Mouse (Mus musculus): ENCODE measurements around the gene Fat1. TPM values are rescaled to one million over a fixed set of nuclear protein-coding genes. Genes with fewer than 3 reads are reported as not detected.

Fat1 gene
- 0.73 and 0.78 TPM in 2 replicates for polyA plus RNA-seq (2015; fragmentation: Nextera tagmentation; extraction: Ambion mirVana)

- no peaks in the 10 kb centered on the region; the same call in 1 of the 2 replicates for H3K9me3 ChIP-seq (ENCODE audit: low read length)
- ATAC-seq: no peak
- H3K4me3 ChIP-seq (ENCODE audit: low read depth, low read length): peak within 1 kb of the TSS; percentile 35
- no peak within 1 kb of the TSS for H3K27ac ChIP-seq (ENCODE audit: low read depth)
- DNase-seq: peak; percentile 71
- H3K36me3 ChIP-seq (replicated peaks; ENCODE audit: insufficient read depth, low read length): no peaks in the 10 kb centered on the region
- WGBS (ENCODE audit: insufficient replicate concordance): under 1% methylated on average over 49 of the region's 49 CpGs
- peaks cover 49% of the 10 kb centered on the region for H3K27me3 ChIP-seq (ENCODE audit: insufficient read depth, low read length)
- peak within 1 kb of the TSS; percentile 80 for H3K4me2 ChIP-seq (ENCODE audit: low read depth, low read length)
- no peak for TF ChIP-seq EP300 (IDR thresholded peaks at IDR 0.05; ENCODE audit: low read depth)
- TF ChIP-seq CTCF (IDR thresholded peaks at IDR 0.05; ENCODE audit: low read depth): peak; percentile 37
- H3K4me1 ChIP-seq (ENCODE audit: insufficient read depth): no peaks in the 10 kb centered on the region; the same call in 1 of the 2 replicates
- peak within 1 kb of the TSS; percentile 1; the same call in 1 of the 2 replicates for H3K9ac ChIP-seq (replicated peaks)
Observed at GRCm38 (mm10) chr8:44934850-44935497, at the start of gene Fat1. TSS of gene Fat1 (plus strand) at chr8:44935447.

GRCm38 (mm10) chr8:44894626-44895025 lies 40.6 kb upstream of the Fat1 start:
- Histone ChIP-seq H3K9me3 (ENCODE audit: low read length) (no peaks in the 10 kb centered on the region), H3K4me1 (ENCODE audit: insufficient read depth) (no peaks in the 10 kb centered on the region), H3K9ac (replicated peaks) (no peak overlapping the region), H3K27ac (ENCODE audit: low read depth) (no peak overlapping the region), H3K27me3 (ENCODE audit: insufficient read depth, low read length) (no peaks in the 10 kb centered on the region), H3K4me3 (ENCODE audit: low read depth, low read length) (no peak overlapping the region), H3K36me3 (replicated peaks; ENCODE audit: insufficient read depth, low read length) (no peaks in the 10 kb centered on the region), H3K4me2 (ENCODE audit: low read depth, low read length) (no peak overlapping the region)
- WGBS (ENCODE audit: insufficient replicate concordance): 67% methylated on average over 6 of the region's 6 CpGs
- TF ChIP-seq EP300 (IDR thresholded peaks at IDR 0.05; ENCODE audit: low read depth) (no peak), CTCF (IDR thresholded peaks at IDR 0.05; ENCODE audit: low read depth) (no peak)
- ATAC-seq (no peak), DNase-seq (no peak)

DNA sequence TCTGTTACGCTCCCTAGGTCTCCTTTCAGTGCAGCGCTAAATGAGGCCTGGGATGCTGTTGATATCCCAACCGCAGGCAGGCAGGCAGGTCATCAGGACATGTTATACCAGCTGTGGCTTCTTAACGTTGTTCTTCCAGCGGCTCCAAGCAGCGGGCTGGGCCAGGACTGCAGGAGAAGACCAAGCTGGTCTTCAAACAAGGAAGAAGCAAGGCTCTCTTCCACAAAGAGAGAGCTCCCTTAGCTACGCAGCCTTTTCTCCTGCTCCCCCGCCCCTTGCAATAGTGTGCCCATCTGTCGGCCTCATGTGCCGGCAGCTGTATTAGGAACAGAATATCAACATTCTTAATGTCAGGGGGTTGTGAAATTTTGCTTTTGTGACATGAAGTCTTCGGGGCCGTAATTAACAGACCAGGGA lies 35.7 kb upstream of the Fat1 start:
- Histone ChIP-seq H3K9ac (replicated peaks) (no peak overlapping the region), H3K27me3 (ENCODE audit: insufficient read depth, low read length) (no peaks in the 10 kb centered on the region), H3K4me2 (ENCODE audit: low read depth, low read length) (no peak overlapping the region), H3K4me1 (ENCODE audit: insufficient read depth) (no peaks in the 10 kb centered on the region), H3K4me3 (ENCODE audit: low read depth, low read length) (no peak overlapping the region), H3K27ac (ENCODE audit: low read depth) (no peak overlapping the region), H3K36me3 (replicated peaks; ENCODE audit: insufficient read depth, low read length) (no peaks in the 10 kb centered on the region), H3K9me3 (ENCODE audit: low read length) (no peaks in the 10 kb centered on the region)
- TF ChIP-seq EP300 (IDR thresholded peaks at IDR 0.05; ENCODE audit: low read depth) (no peak), CTCF (IDR thresholded peaks at IDR 0.05; ENCODE audit: low read depth) (no peak)
- no peak for ATAC-seq
- WGBS (ENCODE audit: insufficient replicate concordance): 77% methylated on average over 12 of the region's 12 CpGs
- DNase-seq: no peak

DNA sequence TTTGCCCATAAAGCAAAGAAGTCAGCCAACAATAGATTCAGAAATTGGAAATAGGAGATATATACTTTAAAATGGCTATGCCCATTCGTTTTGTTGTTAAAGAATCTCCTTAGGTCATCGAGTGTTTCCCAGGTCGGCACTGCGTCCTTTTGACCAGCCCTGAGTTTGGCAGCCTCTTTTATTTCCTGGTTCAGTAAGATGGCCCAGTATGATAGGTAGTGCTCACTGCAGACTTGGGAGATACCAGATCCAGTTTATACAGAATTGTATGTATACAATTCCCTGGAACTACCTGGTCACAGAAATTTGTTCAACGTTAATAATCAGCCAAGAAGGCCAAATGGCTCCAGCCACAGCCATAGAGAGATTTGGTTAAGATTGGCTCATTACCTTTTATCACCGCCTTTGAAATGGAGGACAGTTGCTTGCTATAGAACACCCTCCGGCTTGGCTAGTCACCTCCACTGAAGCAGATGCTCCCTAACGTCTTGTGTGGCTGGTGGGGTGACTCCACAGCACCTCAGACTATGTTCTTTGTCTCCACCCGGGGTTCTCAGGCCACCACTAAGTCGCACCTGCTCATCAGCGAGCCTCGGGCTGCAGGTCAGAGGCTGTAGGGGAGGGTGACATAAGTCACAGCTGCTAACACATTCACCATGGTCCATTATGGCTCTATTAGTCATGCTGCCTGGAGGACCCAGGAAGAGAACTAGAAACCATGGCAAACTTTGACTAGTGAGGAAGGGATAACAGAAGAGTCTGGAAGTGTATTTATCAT lies 23.9 kb upstream of the Fat1 start:
- H3K4me3 ChIP-seq (ENCODE audit: low read depth, low read length): no peak overlapping the region
- no peaks in the 10 kb centered on the region for H3K36me3 ChIP-seq (replicated peaks; ENCODE audit: insufficient read depth, low read length)
- no peak overlapping the region for H3K27ac ChIP-seq (ENCODE audit: low read depth)
- no peaks in the 10 kb centered on the region for H3K4me1 ChIP-seq (ENCODE audit: insufficient read depth)
- DNase-seq: no peak
- TF ChIP-seq EP300 (IDR thresholded peaks at IDR 0.05; ENCODE audit: low read depth) (no peak), CTCF (IDR thresholded peaks at IDR 0.05; ENCODE audit: low read depth) (no peak)
- no peak for ATAC-seq
- H3K9me3 ChIP-seq (ENCODE audit: low read length): no peaks in the 10 kb centered on the region
- H3K4me2 ChIP-seq (ENCODE audit: low read depth, low read length): no peak overlapping the region
- no peaks in the 10 kb centered on the region for H3K27me3 ChIP-seq (ENCODE audit: insufficient read depth, low read length)
- 67% methylated on average over 12 of the region's 12 CpGs for WGBS (ENCODE audit: insufficient replicate concordance)
- H3K9ac ChIP-seq (replicated peaks): no peak overlapping the region

DNA sequence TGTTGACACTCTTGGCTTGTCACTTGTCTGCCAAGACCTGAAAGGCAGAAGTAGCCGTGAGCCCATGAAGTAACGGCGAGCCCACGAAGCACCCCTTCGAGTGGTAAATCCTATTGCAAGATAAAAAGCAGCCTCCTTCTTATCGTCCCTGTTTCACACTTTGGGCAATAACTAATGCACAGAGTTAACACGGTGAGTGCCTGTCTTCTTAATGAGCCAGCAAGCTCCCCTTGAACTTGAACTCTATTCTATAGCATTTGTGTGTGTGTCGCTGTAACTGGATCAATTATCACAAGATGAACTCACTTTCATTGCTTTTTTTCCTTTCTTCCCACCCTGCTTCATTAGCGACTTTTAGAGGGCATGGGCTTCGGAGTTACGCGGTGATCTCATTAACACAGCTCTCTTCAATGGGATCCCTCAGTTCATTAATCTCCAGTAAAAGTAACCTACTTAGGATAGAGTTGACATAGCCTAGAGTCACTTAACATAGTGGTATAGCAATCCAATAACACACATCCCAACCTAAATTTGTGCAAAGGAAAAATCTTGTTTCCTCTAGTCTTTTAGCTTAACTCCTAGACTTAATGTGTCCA lies 15.7 kb upstream of the Fat1 start:
- Histone ChIP-seq H3K4me3 (ENCODE audit: low read depth, low read length) (no peak overlapping the region), H3K4me1 (ENCODE audit: insufficient read depth) (no peaks in the 10 kb centered on the region)

DNA sequence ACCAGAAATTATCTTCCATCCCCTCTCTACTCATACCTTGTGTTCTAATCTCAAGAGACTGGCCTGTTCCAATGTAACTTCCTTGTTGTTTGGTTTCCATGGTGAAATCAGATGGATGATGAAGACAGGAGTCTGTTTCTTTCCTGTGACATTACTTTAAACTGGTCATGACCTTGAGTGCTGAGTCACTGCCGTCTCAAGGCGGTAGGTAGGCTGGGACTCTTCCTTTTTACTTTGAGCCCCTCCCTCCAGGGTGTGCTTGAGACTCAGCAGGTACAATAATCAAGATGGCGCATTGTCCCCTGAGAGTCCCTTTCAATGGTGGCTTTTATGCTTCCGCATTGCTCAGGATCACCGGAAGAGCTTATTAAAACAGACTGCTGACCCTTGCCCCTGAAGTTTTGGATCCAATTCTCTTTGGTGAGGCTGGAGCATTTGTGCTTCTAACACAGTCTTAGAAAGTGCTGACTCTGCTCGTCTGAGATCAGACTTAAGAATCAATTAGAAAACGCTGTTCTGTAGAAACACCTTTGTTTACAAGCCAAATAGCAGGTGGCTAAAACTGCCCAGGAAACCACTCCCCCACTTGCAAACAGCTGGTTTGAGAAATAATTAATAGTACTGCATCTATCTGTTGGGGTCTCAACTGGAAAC lies 14.7 kb upstream of the Fat1 start:
- Histone ChIP-seq H3K4me3 (ENCODE audit: low read depth, low read length) (no peak overlapping the region), H3K4me1 (ENCODE audit: insufficient read depth) (no peaks in the 10 kb centered on the region), H3K36me3 (replicated peaks; ENCODE audit: insufficient read depth, low read length) (no peaks in the 10 kb centered on the region), H3K9ac (replicated peaks) (no peak overlapping the region), H3K27ac (ENCODE audit: low read depth) (no peak overlapping the region), H3K9me3 (ENCODE audit: low read length) (no peaks in the 10 kb centered on the region), H3K4me2 (ENCODE audit: low read depth, low read length) (no peak overlapping the region), H3K27me3 (ENCODE audit: insufficient read depth, low read length) (no peaks in the 10 kb centered on the region)
- DNase-seq: no peak
- TF ChIP-seq CTCF (IDR thresholded peaks at IDR 0.05; ENCODE audit: low read depth) (no peak), EP300 (IDR thresholded peaks at IDR 0.05; ENCODE audit: low read depth) (no peak)
- WGBS (ENCODE audit: insufficient replicate concordance): 75% methylated on average over 7 of the region's 7 CpGs
- ATAC-seq: no peak

More for the DNA sequence above, 15.7 kb upstream of the Fat1 start:
- TF ChIP-seq EP300 (IDR thresholded peaks at IDR 0.05; ENCODE audit: low read depth) (no peak), CTCF (IDR thresholded peaks at IDR 0.05; ENCODE audit: low read depth) (no peak)
- DNase-seq (no peak), ATAC-seq (no peak)
- Histone ChIP-seq H3K27me3 (ENCODE audit: insufficient read depth, low read length) (no peaks in the 10 kb centered on the region), H3K36me3 (replicated peaks; ENCODE audit: insufficient read depth, low read length) (no peaks in the 10 kb centered on the region), H3K9me3 (ENCODE audit: low read length) (no peaks in the 10 kb centered on the region), H3K27ac (ENCODE audit: low read depth) (no peak overlapping the region), H3K4me2 (ENCODE audit: low read depth, low read length) (no peak overlapping the region), H3K9ac (replicated peaks) (no peak overlapping the region)
- 82% methylated on average over 12 of the region's 12 CpGs for WGBS (ENCODE audit: insufficient replicate concordance)

All from liver, postnatal 0 days (tissue).